Mouse (Mus musculus) c-Kit-negative CD71-positive TER-119-positive erythroid progenitor cells, embryonic 14.5 days (primary cell): ENCODE data around the gene Dock2.

ENCODE experiments used
- DNase-seq: peaks from one replicate; pipeline ENCODE4 v3.0.0-alpha.2; 2013; ENCODE audit warnings: low read depth, low spot score

Dock2 gene

GRCm38 (mm10) chr11:34194158-34194941 lies 589.3 kb downstream of the Dock2 start:
- no peak for DNase-seq

DNA sequence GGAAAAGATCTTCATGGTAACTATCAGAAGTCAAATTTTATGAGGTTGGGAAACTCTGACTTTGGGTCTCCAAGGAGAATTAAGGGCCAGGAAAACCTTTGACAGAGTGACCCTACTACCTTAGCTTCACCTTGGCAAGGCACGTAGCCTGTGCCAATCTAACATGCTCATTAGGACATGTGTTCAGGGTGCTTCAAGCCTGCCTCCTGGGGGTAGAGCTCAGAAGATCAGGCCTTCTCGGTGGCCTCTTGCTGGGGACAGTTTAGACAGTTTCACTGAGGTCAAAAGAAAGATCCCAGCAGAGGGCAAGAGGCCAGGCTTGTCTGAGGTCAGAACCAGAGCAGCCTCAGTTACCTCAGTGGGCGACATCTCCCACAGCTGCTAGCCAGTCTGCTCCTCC lies 590.0 kb downstream of the Dock2 start:
- no peak for DNase-seq

GRCm38 (mm10) chr11:34184266-34184665 lies 599.4 kb downstream of the Dock2 start:
- DNase-seq: no peak

DNA sequence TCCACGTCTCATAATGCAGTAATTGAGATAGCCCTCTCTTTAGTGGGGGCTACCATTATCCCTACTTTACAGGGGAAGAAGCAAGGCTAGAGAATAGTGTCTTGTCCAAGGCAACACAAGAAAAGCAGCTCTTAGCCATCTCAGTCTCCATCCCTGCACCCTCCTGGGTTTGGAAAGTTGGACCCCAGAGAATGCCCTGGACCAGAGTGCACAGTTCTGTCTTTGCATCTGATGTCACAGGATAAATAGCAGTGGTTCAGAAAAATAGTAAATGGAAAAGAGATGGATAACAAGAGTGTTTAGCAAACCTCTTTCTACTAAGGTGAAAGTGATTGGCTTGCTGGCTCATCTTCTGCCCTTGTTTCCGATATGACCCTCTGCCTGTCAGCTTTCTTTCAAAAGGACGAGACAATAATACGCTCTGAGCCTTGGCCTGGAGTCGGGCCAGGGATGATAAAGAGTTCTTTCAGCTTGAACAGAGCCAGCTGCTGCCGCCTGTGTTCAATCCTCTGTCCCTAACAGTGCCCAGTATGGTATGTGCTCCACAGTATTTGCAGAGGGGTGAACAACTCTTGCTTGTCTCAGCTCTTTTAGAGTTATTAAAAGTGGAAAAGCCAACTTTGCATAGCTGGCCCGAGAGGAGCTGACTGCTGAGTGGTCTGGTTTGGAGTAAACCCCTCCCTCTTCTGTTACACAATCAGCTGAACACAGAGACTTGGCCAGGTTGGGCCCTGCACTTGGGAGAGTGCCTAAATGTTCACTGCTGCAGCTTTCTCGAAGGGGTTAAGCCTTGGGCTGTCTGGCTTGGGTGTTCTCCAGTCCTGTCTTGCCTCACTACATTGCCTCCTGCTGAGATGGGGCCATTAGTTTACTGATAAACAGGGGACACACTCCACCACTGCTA lies 602.2 kb downstream of the Dock2 start:
- DNase-seq: no peak

- DNase-seq: no peak
Observed at GRCm38 (mm10) chr11:34178752-34179151, 604.9 kb downstream of the Dock2 start.
